Mouse (Mus musculus) brown adipose tissue, adult 24 weeks (tissue): ENCODE data around the gene Methig1. TPM values are rescaled to one million over a fixed set of nuclear protein-coding genes. Genes with fewer than 3 reads are reported as not detected.
"Not testable (repeated sequence)": the region's sequence is repeated elsewhere in the genome, so short reads cannot be mapped to it uniquely, and the experiment has no call there.

Experiments
- H3K27ac ChIP-seq: fragments of 200-500 bp; replicated peaks from 2 replicates; pipeline ENCODE4 v1.5.1; 2012; ENCODE audit warnings: low read depth, mild to moderate bottlenecking, low read length
- H3K4me1 ChIP-seq: fragments of 200-500 bp; 2 replicates; pipeline ENCODE4 v1.6.1; 2012; ENCODE audit warnings: low read length, mixed read lengths; ENCODE audit not compliant: control insufficient read depth, insufficient read depth, insufficient read length
- H3K4me3 ChIP-seq: fragments of 200-500 bp; 2 replicates; pipeline ENCODE4 v1.5.1; 2012; ENCODE audit warnings: low read depth, mild to moderate bottlenecking, low read length, moderate library complexity; ENCODE audit not compliant: insufficient read depth
- polyA plus RNA-seq: library from polyadenylated mRNA; stranded (reverse); fragments of >200 nt; gene quantifications from 2 replicates; pipeline ENCODE4 v1.2.4, GENCODE M21; 2012; ENCODE audit not compliant: missing spikeins, insufficient read depth, insufficient read length

Methig1 gene
- polyA plus RNA-seq, 1 experiment: not detected

- not testable (repeated sequence) for H3K27ac ChIP-seq, H3K4me3 ChIP-seq, H3K4me1 ChIP-seq
Measured at GRCm38 (mm10) chr15:100328089-100328488, 24.9 kb upstream of the Methig1 start.

- H3K4me1 ChIP-seq, H3K27ac ChIP-seq, H3K4me3 ChIP-seq: not testable (repeated sequence)
Measured at GRCm38 (mm10) chr15:100329336-100329735, 23.6 kb upstream of the Methig1 start.

- no peak overlapping the region for H3K27ac ChIP-seq
- no peaks in the 10 kb centered on the region for H3K4me1 ChIP-seq
- no peak overlapping the region for H3K4me3 ChIP-seq
Measured at GRCm38 (mm10) chr15:100330739-100331138, 22.2 kb upstream of the Methig1 start.

- not testable (repeated sequence) for H3K4me1 ChIP-seq, H3K4me3 ChIP-seq, H3K27ac ChIP-seq
Measured at GRCm38 (mm10) chr15:100332077-100332961, 20.6 kb upstream of the Methig1 start.

GRCm38 (mm10) chr15:100334629-100335028 lies 18.3 kb upstream of the Methig1 start, which contains the start of gene Mettl7a3:
Mettl7a3 (plus strand) TSS chr15:100334929.
- Histone ChIP-seq H3K4me1 (no peaks in the 10 kb centered on the region), H3K4me3 (no peak within 1 kb of the TSS), H3K27ac (no peak within 1 kb of the TSS)

GRCm38 (mm10) chr15:100337328-100337727 lies 15.6 kb upstream of the Methig1 start:
- H3K4me3 ChIP-seq, H3K27ac ChIP-seq, H3K4me1 ChIP-seq: not testable (repeated sequence)

GRCm38 (mm10) chr15:100337847-100338246 lies 15.1 kb upstream of the Methig1 start:
- H3K4me1 ChIP-seq, H3K27ac ChIP-seq, H3K4me3 ChIP-seq: not testable (repeated sequence)

- not testable (repeated sequence) for H3K27ac ChIP-seq, H3K4me3 ChIP-seq
Measured at GRCm38 (mm10) chr15:100341314-100341980, 11.5 kb upstream of the Methig1 start.

GRCm38 (mm10) chr15:100345484-100345883 lies 7.5 kb upstream of the Methig1 start:
- no peak overlapping the region for H3K4me3 ChIP-seq
- H3K27ac ChIP-seq: no peak overlapping the region
- no peaks in the 10 kb centered on the region for H3K4me1 ChIP-seq

More at GRCm38 (mm10) chr15:100341314-100341980, 11.5 kb upstream of the Methig1 start:
- not testable (repeated sequence) for H3K4me1 ChIP-seq

- Histone ChIP-seq H3K4me1 (no peaks in the 10 kb centered on the region), H3K27ac (no peak overlapping the region), H3K4me3 (no peak overlapping the region)
Measured at GRCm38 (mm10) chr15:100346761-100347160, 6.2 kb upstream of the Methig1 start.

GRCm38 (mm10) chr15:100349496-100349895 lies 3.5 kb upstream of the Methig1 start:
- Histone ChIP-seq H3K4me3 (no peak overlapping the region), H3K4me1 (no peaks in the 10 kb centered on the region), H3K27ac (no peak overlapping the region)

- no peaks in the 10 kb centered on the region for H3K4me1 ChIP-seq
- H3K4me3 ChIP-seq: no peak overlapping the region
- no peak overlapping the region for H3K27ac ChIP-seq
Measured at GRCm38 (mm10) chr15:100351501-100352060, 1.4 kb upstream of the Methig1 start.

GRCm38 (mm10) chr15:100353399-100353798 lies 450 bp downstream of the Methig1 start:
- not testable (repeated sequence) for H3K4me3 ChIP-seq, H3K4me1 ChIP-seq, H3K27ac ChIP-seq

GRCm38 (mm10) chr15:100355876-100356275 lies 2.9 kb downstream of the Methig1 start:
- no peaks in the 10 kb centered on the region for H3K4me1 ChIP-seq
- H3K27ac ChIP-seq: no peak overlapping the region
- no peak overlapping the region for H3K4me3 ChIP-seq

- H3K27ac ChIP-seq: no peak within 1 kb of the TSS
- no peaks in the 10 kb centered on the region for H3K4me1 ChIP-seq
- H3K4me3 ChIP-seq: no peak within 1 kb of the TSS
Measured at GRCm38 (mm10) chr15:100364242-100364641, 11.3 kb downstream of the Methig1 start, which contains the start of gene Higd1c. Higd1c (plus strand) TSS chr15:100364542.
